Mouse (Mus musculus): ENCODE results near the gene Prss21.

Prss21 gene

GRCm38 (mm10) chr17:23867756-23868155 is at the start of gene Prss21:
Gene Prss21, plus strand, starts transcription at chr17:23868056.
- DNase-seq (ENCODE audit: low read depth), result no peak

- DNase-seq (ENCODE audit: low read depth), result no peak
These were observed 49.3 kb upstream of the Prss21 start for GRCm38 (mm10) chr17:23818579-23818978.

GRCm38 (mm10) chr17:23819235-23819634 is 48.6 kb upstream of the Prss21 start:
- no peak for DNase-seq (ENCODE audit: low read depth)

- no peak for DNase-seq (ENCODE audit: low read depth)
These were observed 47.1 kb upstream of the Prss21 start for GRCm38 (mm10) chr17:23820731-23821130.

GRCm38 (mm10) chr17:23822094-23822493 is 45.8 kb upstream of the Prss21 start:
- DNase-seq (ENCODE audit: low read depth), result no peak

- DNase-seq (ENCODE audit: low read depth), result no peak
These were observed 44.8 kb upstream of the Prss21 start for GRCm38 (mm10) chr17:23823018-23823417.

GRCm38 (mm10) chr17:23823614-23824013 is 44.2 kb upstream of the Prss21 start:
- DNase-seq (ENCODE audit: low read depth), result no peak

GRCm38 (mm10) chr17:23825591-23825990 is 42.3 kb upstream of the Prss21 start:
- DNase-seq (ENCODE audit: low read depth), result no peak

- DNase-seq (ENCODE audit: low read depth), result peak; percentile 67
These were observed 39.4 kb upstream of the Prss21 start for GRCm38 (mm10) chr17:23828271-23829001.

- DNase-seq (ENCODE audit: low read depth), result peak; percentile 93
These were observed 38.7 kb upstream of the Prss21 start, which contains the start of gene Elob for GRCm38 (mm10) chr17:23829064-23829619. Gene Elob, minus strand, starts transcription at chr17:23829136.

- DNase-seq (ENCODE audit: low read depth), result no peak
These were observed 36.7 kb upstream of the Prss21 start for GRCm38 (mm10) chr17:23831201-23831600.

- DNase-seq (ENCODE audit: low read depth), result no peak
These were observed 31.8 kb upstream of the Prss21 start, which contains the start of gene Prss33 for GRCm38 (mm10) chr17:23836006-23836575. Gene Prss33, minus strand, starts transcription at chr17:23836056.

- DNase-seq (ENCODE audit: low read depth), result peak; percentile 87
These were observed 26.7 kb upstream of the Prss21 start for GRCm38 (mm10) chr17:23841145-23841544.

GRCm38 (mm10) chr17:23843141-23843811 is 24.6 kb upstream of the Prss21 start:
- DNase-seq (ENCODE audit: low read depth), result no peak

GRCm38 (mm10) chr17:23843812-23844273 is 24.0 kb upstream of the Prss21 start, which contains the start of the genes Prss32 and Prss41:
Gene Prss32, plus strand, starts transcription at chr17:23843855.
Gene Prss41, minus strand, starts transcription at chr17:23844172.
- peak; percentile 69 for DNase-seq (ENCODE audit: low read depth)

- DNase-seq (ENCODE audit: low read depth), result no peak
These were observed 17.8 kb upstream of the Prss21 start for GRCm38 (mm10) chr17:23850028-23850427.

- DNase-seq (ENCODE audit: low read depth), result peak; percentile 92
These were observed 16.8 kb upstream of the Prss21 start for GRCm38 (mm10) chr17:23850853-23851749.

GRCm38 (mm10) chr17:23853292-23853691 is 14.6 kb upstream of the Prss21 start:
- peak; percentile 86 for DNase-seq (ENCODE audit: low read depth)

GRCm38 (mm10) chr17:23854229-23854765 is 13.6 kb upstream of the Prss21 start:
- DNase-seq (ENCODE audit: low read depth), result peak; percentile 49

GRCm38 (mm10) chr17:23857193-23857592 is 10.7 kb upstream of the Prss21 start:
- DNase-seq (ENCODE audit: low read depth), result peak; percentile 67

GRCm38 (mm10) chr17:23857913-23858312 is 9.9 kb upstream of the Prss21 start:
- no peak for DNase-seq (ENCODE audit: low read depth)
